Mouse (Mus musculus): ENCODE data around the gene Sult2b1. TPM values are rescaled to one million over a fixed set of nuclear protein-coding genes. Genes with fewer than 3 reads are reported as not detected.

Sult2b1 gene
- polyA plus RNA-seq, 1 experiment from 2014 or later: 2.5 TPM

DNA sequence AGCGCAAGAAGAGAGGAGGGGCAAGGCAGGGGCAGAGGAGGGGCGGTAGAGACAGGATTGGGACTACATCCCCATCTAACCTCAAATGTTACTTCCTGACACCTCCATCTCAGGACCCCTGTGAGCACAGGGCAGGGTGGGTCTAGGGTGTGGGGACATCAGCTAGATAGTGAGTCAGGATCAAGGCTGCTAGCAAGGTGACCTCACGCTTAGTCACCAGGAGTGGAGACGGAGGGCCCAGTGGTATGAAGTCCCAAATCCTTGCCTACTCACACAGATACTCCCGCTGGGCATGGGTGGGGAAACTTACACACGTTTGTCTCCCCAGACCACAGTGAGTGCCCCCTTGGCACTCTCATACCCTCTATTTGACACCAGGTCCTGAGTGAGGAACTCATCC, 18.1 kb upstream of the Sult2b1 start:
- Histone ChIP-seq H3K9ac (replicated peaks; ENCODE audit: low read length) (no peak overlapping the region), H3K36me3 (ENCODE audit: insufficient read depth, low read length) (peaks cover 19% of the 10 kb centered on the region), H3K27me3 (ENCODE audit: insufficient read depth, low read length) (peaks cover 9% of the 10 kb centered on the region), H3K4me1 (ENCODE audit: insufficient read depth, low read length) (peaks cover 23% of the 10 kb centered on the region; the same call in 1 of the 2 replicates), H3K9me3 (ENCODE audit: low read length) (no peaks in the 10 kb centered on the region), H3K27ac (ENCODE audit: low read length) (no peak overlapping the region), H3K4me2 (replicated peaks; ENCODE audit: low read depth, low read length) (no peak overlapping the region), H3K4me3 (ENCODE audit: low read length) (no peak overlapping the region)
- ATAC-seq (ENCODE audit: low FRiP score, low TSS enrichment): no peak
- 87% methylated on average over 6 of the region's 6 CpGs for WGBS

DNA sequence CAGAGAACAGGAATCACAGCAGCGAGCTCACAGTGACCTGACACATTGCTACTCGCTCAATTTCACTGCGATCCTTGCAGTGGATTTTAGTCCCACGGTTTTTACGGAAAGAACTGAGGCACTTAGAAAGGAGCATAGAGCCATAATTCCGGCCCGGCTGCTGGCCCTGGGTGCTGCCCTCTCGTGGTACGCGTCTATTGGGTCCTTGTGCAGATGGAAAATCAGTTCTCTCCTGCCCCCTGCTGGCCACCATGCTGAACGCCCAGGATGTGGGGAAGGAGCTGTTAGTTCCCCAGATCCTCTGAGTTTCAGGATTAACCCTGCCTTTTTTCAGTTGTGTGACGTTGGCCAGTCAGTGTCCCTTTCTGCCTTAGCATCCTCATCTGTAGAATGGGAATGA, 16.9 kb upstream of the Sult2b1 start:
- 4% methylated on average over 12 of the region's 12 CpGs for WGBS
- Histone ChIP-seq H3K36me3 (ENCODE audit: insufficient read depth, low read length) (peaks cover 7% of the 10 kb centered on the region; the same call in 1 of the 2 replicates), H3K4me2 (replicated peaks; ENCODE audit: low read depth, low read length) (peak overlapping the region; percentile 53), H3K9ac (replicated peaks; ENCODE audit: low read length) (0 out of 2 replicates have a peak overlapping the region, but pooled peaks have one; percentile 40), H3K27ac (ENCODE audit: low read length) (0 out of 2 replicates have a peak overlapping the region, but pooled peaks have one; percentile 37), H3K27me3 (ENCODE audit: insufficient read depth, low read length) (peaks cover 15% of the 10 kb centered on the region), H3K9me3 (ENCODE audit: low read length) (no peaks in the 10 kb centered on the region), H3K4me1 (ENCODE audit: insufficient read depth, low read length) (peaks cover 27% of the 10 kb centered on the region; the same call in 1 of the 2 replicates), H3K4me3 (ENCODE audit: low read length) (peak overlapping the region; percentile 36; the same call in 1 of the 2 replicates)
- peak; percentile 39; the same call in 1 of the 2 replicates for ATAC-seq (ENCODE audit: low FRiP score, low TSS enrichment)

DNA sequence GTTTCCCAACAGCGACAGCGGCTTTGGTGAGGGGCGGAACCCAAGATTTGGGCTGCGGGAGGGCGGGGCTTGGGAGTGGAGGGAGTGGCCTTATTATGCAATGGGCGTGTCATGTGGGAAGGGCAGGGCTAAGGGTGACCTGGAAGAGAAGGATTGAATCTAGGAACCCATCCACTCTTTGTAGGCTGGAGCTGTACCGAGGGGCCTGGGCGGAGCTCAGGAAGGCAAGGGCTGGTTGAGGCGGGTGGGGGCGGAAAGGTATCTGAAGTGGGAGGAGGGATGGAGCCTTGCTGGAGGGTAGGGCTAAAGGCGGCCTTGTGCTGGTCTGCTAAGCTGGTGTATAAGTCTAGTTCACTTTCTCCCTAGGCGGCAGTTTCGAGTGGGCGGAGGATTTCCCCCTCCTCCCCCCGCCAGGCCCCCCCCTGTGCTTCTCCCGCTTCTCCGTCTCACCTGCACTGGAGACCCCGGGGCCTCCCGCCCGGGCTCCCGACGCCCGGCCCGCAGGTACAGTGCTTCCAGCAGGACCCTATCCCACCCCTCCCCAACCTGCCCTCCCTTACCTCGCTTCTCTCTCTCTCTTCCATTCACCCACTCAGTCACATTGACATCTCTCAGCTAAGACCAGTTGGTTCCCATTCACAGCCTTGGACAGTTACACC, 16.2 kb upstream of the Sult2b1 start:
- Histone ChIP-seq H3K27me3 (ENCODE audit: insufficient read depth, low read length) (peaks cover 15% of the 10 kb centered on the region), H3K4me2 (replicated peaks; ENCODE audit: low read depth, low read length) (peak overlapping the region; percentile 53), H3K27ac (ENCODE audit: low read length) (0 out of 2 replicates have a peak overlapping the region, but pooled peaks have one; percentile 37), H3K4me3 (ENCODE audit: low read length) (peak overlapping the region; percentile 36), H3K9ac (replicated peaks; ENCODE audit: low read length) (0 out of 2 replicates have a peak overlapping the region, but pooled peaks have one; percentile 40), H3K4me1 (ENCODE audit: insufficient read depth, low read length) (peaks cover 27% of the 10 kb centered on the region; the same call in 1 of the 2 replicates), H3K9me3 (ENCODE audit: low read length) (no peaks in the 10 kb centered on the region), H3K36me3 (ENCODE audit: insufficient read depth, low read length) (0 out of 2 replicates have a peak, but pooled peaks cover 4% of the 10 kb centered on the region)
- peak; percentile 53 for ATAC-seq (ENCODE audit: low FRiP score, low TSS enrichment)
- 16% methylated on average over 22 of the region's 25 CpGs for WGBS

GRCm38 (mm10) chr7:45800001-45800400, 15.5 kb upstream of the Sult2b1 start:
- Histone ChIP-seq H3K4me3 (ENCODE audit: low read length) (peak overlapping the region; percentile 36), H3K27ac (ENCODE audit: low read length) (no peak overlapping the region), H3K4me2 (replicated peaks; ENCODE audit: low read depth, low read length) (peak overlapping the region; percentile 53), H3K4me1 (ENCODE audit: insufficient read depth, low read length) (peaks cover 27% of the 10 kb centered on the region; the same call in 1 of the 2 replicates), H3K9me3 (ENCODE audit: low read length) (no peaks in the 10 kb centered on the region), H3K9ac (replicated peaks; ENCODE audit: low read length) (no peak overlapping the region), H3K36me3 (ENCODE audit: insufficient read depth, low read length) (peaks cover 4% of the 10 kb centered on the region; the same call in 1 of the 2 replicates), H3K27me3 (ENCODE audit: insufficient read depth, low read length) (peaks cover 15% of the 10 kb centered on the region)
- ATAC-seq (ENCODE audit: low FRiP score, low TSS enrichment): no peak
- WGBS: 41% methylated on average over 7 of the region's 7 CpGs

DNA sequence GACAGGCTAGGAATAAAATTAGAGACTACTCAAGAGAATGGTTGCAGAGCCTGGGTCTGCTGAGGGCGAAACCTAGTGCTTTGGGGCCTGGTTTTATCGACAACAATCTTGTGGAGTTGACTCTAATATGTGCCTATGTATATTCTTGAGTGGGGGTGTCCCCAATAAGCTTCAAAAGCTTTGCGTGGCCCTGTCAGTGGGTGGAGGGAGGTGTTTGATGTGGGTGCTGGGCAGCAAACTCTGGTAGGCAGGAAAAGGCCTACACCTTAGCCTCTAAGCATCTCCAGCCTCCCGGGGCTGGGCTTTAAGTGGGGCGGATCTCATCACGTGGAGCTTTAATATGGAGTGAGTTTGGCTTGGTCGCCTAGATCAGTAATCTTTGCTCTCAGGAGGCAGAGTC, 14.5 kb upstream of the Sult2b1 start:
- H3K27ac ChIP-seq (ENCODE audit: low read length): no peak overlapping the region
- WGBS: 57% methylated on average over 7 of the region's 7 CpGs
- no peaks in the 10 kb centered on the region for H3K9me3 ChIP-seq (ENCODE audit: low read length)
- H3K4me3 ChIP-seq (ENCODE audit: low read length): peak overlapping the region; percentile 60
- peak overlapping the region; percentile 94 for H3K4me2 ChIP-seq (replicated peaks; ENCODE audit: low read depth, low read length)
- ATAC-seq (ENCODE audit: low FRiP score, low TSS enrichment): no peak
- H3K27me3 ChIP-seq (ENCODE audit: insufficient read depth, low read length): peaks cover 15% of the 10 kb centered on the region
- H3K36me3 ChIP-seq (ENCODE audit: insufficient read depth, low read length): peaks cover 9% of the 10 kb centered on the region; the same call in 1 of the 2 replicates
- H3K4me1 ChIP-seq (ENCODE audit: insufficient read depth, low read length): peaks cover 27% of the 10 kb centered on the region; the same call in 1 of the 2 replicates
- no peak overlapping the region for H3K9ac ChIP-seq (replicated peaks; ENCODE audit: low read length)

DNA sequence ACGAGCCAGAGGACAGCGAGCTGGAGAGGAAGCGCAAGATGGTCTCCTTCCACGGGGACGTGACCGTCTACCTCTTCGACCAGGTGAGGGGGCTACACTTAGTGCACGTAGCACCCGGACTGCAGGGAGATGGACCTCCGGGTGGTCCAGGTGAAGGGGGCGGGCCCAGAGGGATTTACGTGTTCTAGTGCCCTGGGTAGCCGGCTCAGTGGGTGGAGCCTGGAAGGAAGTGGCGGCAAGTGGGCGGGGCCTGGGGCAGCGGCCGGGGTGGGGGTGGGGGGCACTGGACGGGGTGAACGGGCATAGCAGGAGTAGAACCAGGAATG, 14.0 kb upstream of the Sult2b1 start:
- Histone ChIP-seq H3K9ac (replicated peaks; ENCODE audit: low read length) (peak overlapping the region; percentile 72), H3K36me3 (ENCODE audit: insufficient read depth, low read length) (peaks cover 14% of the 10 kb centered on the region; the same call in 1 of the 2 replicates), H3K4me1 (ENCODE audit: insufficient read depth, low read length) (peaks cover 27% of the 10 kb centered on the region; the same call in 1 of the 2 replicates), H3K27ac (ENCODE audit: low read length) (no peak overlapping the region), H3K4me3 (ENCODE audit: low read length) (peak overlapping the region; percentile 60), H3K4me2 (replicated peaks; ENCODE audit: low read depth, low read length) (peak overlapping the region; percentile 94), H3K9me3 (ENCODE audit: low read length) (no peaks in the 10 kb centered on the region), H3K27me3 (ENCODE audit: insufficient read depth, low read length) (peaks cover 15% of the 10 kb centered on the region)
- ATAC-seq (ENCODE audit: low FRiP score, low TSS enrichment): no peak
- WGBS: 0% methylated on average over 19 of the region's 19 CpGs

GRCm38 (mm10) chr7:45797661-45798510, 13.4 kb upstream of the Sult2b1 start:
- H3K9me3 ChIP-seq (ENCODE audit: low read length): no peaks in the 10 kb centered on the region
- H3K4me3 ChIP-seq (ENCODE audit: low read length): peak overlapping the region; percentile 60
- 0 out of 2 replicates have a peak, but pooled peaks have one; percentile 4 for ATAC-seq (ENCODE audit: low FRiP score, low TSS enrichment)
- peaks cover 15% of the 10 kb centered on the region for H3K27me3 ChIP-seq (ENCODE audit: insufficient read depth, low read length)
- peaks cover 27% of the 10 kb centered on the region; the same call in 1 of the 2 replicates for H3K4me1 ChIP-seq (ENCODE audit: insufficient read depth, low read length)
- WGBS: under 1% methylated on average over 50 of the region's 60 CpGs
- H3K27ac ChIP-seq (ENCODE audit: low read length): no peak overlapping the region
- peaks cover 14% of the 10 kb centered on the region; the same call in 1 of the 2 replicates for H3K36me3 ChIP-seq (ENCODE audit: insufficient read depth, low read length)
- H3K9ac ChIP-seq (replicated peaks; ENCODE audit: low read length): peak overlapping the region; percentile 72
- H3K4me2 ChIP-seq (replicated peaks; ENCODE audit: low read depth, low read length): peak overlapping the region; percentile 94

GRCm38 (mm10) chr7:45796950-45797349, 12.5 kb upstream of the Sult2b1 start:
- Histone ChIP-seq H3K4me2 (replicated peaks; ENCODE audit: low read depth, low read length) (no peak overlapping the region), H3K27ac (ENCODE audit: low read length) (no peak overlapping the region), H3K27me3 (ENCODE audit: insufficient read depth, low read length) (peaks cover 15% of the 10 kb centered on the region), H3K4me3 (ENCODE audit: low read length) (no peak overlapping the region), H3K9ac (replicated peaks; ENCODE audit: low read length) (no peak overlapping the region), H3K36me3 (ENCODE audit: insufficient read depth, low read length) (peaks cover 10% of the 10 kb centered on the region; the same call in 1 of the 2 replicates), H3K9me3 (ENCODE audit: low read length) (no peaks in the 10 kb centered on the region), H3K4me1 (ENCODE audit: insufficient read depth, low read length) (peaks cover 27% of the 10 kb centered on the region; the same call in 1 of the 2 replicates)
- 65% methylated on average over 6 of the region's 6 CpGs for WGBS
- ATAC-seq (ENCODE audit: low FRiP score, low TSS enrichment): no peak

DNA sequence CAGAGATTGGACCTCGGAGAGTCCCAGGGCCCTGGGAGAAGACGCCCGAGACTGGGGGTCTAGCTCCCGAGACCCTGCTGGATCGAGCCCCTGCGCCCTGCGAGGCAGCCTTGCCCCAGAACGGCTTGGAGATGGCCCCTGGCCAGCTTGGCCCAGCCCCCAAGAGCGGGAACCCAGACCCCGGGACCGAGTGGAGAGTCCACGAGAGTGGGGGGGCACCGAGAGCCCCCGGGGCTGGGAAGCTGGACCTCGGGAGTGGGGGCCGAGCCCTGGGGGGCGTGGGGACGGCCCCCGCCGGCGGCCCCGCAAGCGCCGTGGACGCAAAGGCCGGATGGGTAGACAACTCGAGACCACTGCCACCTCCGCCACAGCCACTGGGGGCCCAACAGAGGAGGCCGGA, 10.5 kb upstream of the Sult2b1 start:
- 94% methylated on average over 24 of the region's 29 CpGs for WGBS
- H3K4me2 ChIP-seq (replicated peaks; ENCODE audit: low read depth, low read length): no peak overlapping the region
- ATAC-seq (ENCODE audit: low FRiP score, low TSS enrichment): no peak
- H3K4me3 ChIP-seq (ENCODE audit: low read length): no peak overlapping the region
- peaks cover 22% of the 10 kb centered on the region; the same call in 1 of the 2 replicates for H3K4me1 ChIP-seq (ENCODE audit: insufficient read depth, low read length)
- H3K9me3 ChIP-seq (ENCODE audit: low read length): no peaks in the 10 kb centered on the region
- H3K9ac ChIP-seq (replicated peaks; ENCODE audit: low read length): no peak overlapping the region
- H3K36me3 ChIP-seq (ENCODE audit: insufficient read depth, low read length): peaks cover 14% of the 10 kb centered on the region
- H3K27ac ChIP-seq (ENCODE audit: low read length): no peak overlapping the region
- H3K27me3 ChIP-seq (ENCODE audit: insufficient read depth, low read length): peaks cover 13% of the 10 kb centered on the region
